Mouse (Mus musculus): Measurements from ENCODE around the gene Ankrd22. TPM values are rescaled to one million over a fixed set of nuclear protein-coding genes. Genes with fewer than 3 reads are reported as not detected.

The Ankrd22 gene
- polyA plus RNA-seq, 1 experiment: not detected

DNA sequence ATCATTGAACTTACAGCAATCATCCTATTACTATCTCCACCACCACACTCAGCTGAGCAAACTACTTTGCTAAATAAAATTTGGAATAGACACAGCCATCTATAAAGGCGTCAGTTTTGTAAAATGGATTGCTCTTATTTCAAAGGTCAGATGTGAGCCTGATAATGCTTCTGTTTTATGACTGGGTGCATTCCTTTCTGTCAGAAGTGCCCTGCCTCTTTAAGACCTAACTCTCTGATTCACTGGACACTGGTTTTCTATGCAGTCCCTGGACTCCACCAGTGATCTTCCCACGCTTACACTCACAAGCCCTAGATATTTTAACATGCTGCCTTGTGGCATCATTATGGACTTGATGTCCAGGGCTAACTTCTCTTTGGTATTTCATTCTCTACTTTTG lies 87.7 kb downstream of the Ankrd22 start:
- Histone ChIP-seq H3K79me2 (ENCODE audit: control insufficient read depth, insufficient read depth) (no peaks in the 10 kb centered on the region), H3K4me3 (ENCODE audit: insufficient read depth, poor library complexity, severe bottlenecking) (no peak overlapping the region), H3K27me3 (ENCODE audit: control insufficient read depth, insufficient read depth, insufficient read length) (no peaks in the 10 kb centered on the region), H3ac (ENCODE audit: control insufficient read depth, insufficient read length, low read depth) (no peak overlapping the region), H3K79me3 (ENCODE audit: low read depth) (no peaks in the 10 kb centered on the region), H3K36me3 (ENCODE audit: control insufficient read depth, insufficient read depth) (no peaks in the 10 kb centered on the region)
- no peak for TF ChIP-seq MAX (IDR thresholded peaks at IDR 0.05)
- no peak for TF ChIP-seq USF1 (IDR thresholded peaks at IDR 0.05; ENCODE audit: low read depth)
- TF ChIP-seq MYOG (IDR thresholded peaks at IDR 0.05; ENCODE audit: control insufficient read depth, extremely low read depth, insufficient read length): no peak
- no peak for TF ChIP-seq CTCF (IDR thresholded peaks at IDR 0.05; ENCODE audit: control insufficient read depth, insufficient read depth, insufficient read length)
- TF ChIP-seq FOSL1 (IDR thresholded peaks at IDR 0.05; ENCODE audit: insufficient read depth, low read length, poor library complexity, severe bottlenecking): no peak
- TF ChIP-seq CEBPB (IDR thresholded peaks at IDR 0.05; ENCODE audit: low read depth): no peak
- TF ChIP-seq MYOD1 (IDR thresholded peaks at IDR 0.05; ENCODE audit: control insufficient read depth, insufficient read length, low read depth): no peak

DNA sequence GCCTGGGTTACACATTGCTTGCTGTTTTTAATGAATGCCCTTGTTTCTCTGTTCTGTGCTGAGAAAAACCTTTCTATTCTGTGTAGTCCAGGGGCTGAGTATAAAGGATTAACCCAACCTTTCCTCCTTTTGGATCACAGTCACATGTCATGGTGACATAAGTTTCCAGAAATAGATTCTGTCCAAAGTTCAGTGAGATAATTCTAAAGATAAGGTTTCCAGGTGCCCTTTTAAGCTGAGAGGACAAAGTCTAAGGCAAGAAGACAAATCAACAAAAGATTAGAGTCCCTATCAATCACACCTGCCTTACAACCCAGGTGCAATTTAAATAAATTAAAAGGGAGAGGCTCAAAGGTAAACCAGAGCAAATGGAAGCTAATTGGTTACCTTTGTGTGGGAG lies 91.6 kb downstream of the Ankrd22 start:
- Histone ChIP-seq H3K4me3 (ENCODE audit: insufficient read depth, poor library complexity, severe bottlenecking) (no peak overlapping the region), H3K36me3 (ENCODE audit: control insufficient read depth, insufficient read depth) (no peaks in the 10 kb centered on the region), H3K27me3 (ENCODE audit: control insufficient read depth, insufficient read depth, insufficient read length) (no peaks in the 10 kb centered on the region), H3K79me3 (ENCODE audit: low read depth) (no peaks in the 10 kb centered on the region), H3ac (ENCODE audit: control insufficient read depth, insufficient read length, low read depth) (no peak overlapping the region), H3K79me2 (ENCODE audit: control insufficient read depth, insufficient read depth) (no peaks in the 10 kb centered on the region)
- TF ChIP-seq CEBPB (IDR thresholded peaks at IDR 0.05; ENCODE audit: low read depth) (no peak), USF1 (IDR thresholded peaks at IDR 0.05; ENCODE audit: low read depth) (no peak), MAX (IDR thresholded peaks at IDR 0.05) (no peak), MYOG (IDR thresholded peaks at IDR 0.05; ENCODE audit: control insufficient read depth, extremely low read depth, insufficient read length) (no peak), FOSL1 (IDR thresholded peaks at IDR 0.05; ENCODE audit: insufficient read depth, low read length, poor library complexity, severe bottlenecking) (no peak), CTCF (IDR thresholded peaks at IDR 0.05; ENCODE audit: control insufficient read depth, insufficient read depth, insufficient read length) (no peak), MYOD1 (IDR thresholded peaks at IDR 0.05; ENCODE audit: control insufficient read depth, insufficient read length, low read depth) (no peak)

Other genes starting within 250 kb of the Ankrd22 start
- not detected for gene Lipf, start 204.9 kb downstream of the Ankrd22 start, polyA plus RNA-seq (2012; fragmentation: generic; extraction: Trizol)
- not detected for gene Lipk, start 157.8 kb downstream of the Ankrd22 start, polyA plus RNA-seq (2012; fragmentation: generic; extraction: Trizol)
- 0.06 TPM for gene Lipn, start 98.7 kb downstream of the Ankrd22 start, polyA plus RNA-seq (2012; fragmentation: generic; extraction: Trizol)
- gene Lipm, start 65.1 kb downstream of the Ankrd22 start, polyA plus RNA-seq (2012; fragmentation: generic; extraction: Trizol): not detected
- 19.0 TPM for gene Stambpl1, start 26.2 kb upstream of the Ankrd22 start, polyA plus RNA-seq (2012; fragmentation: generic; extraction: Trizol)
- gene Acta2, start 89.5 kb upstream of the Ankrd22 start, polyA plus RNA-seq (2012; fragmentation: generic; extraction: Trizol): 1,987 TPM
- gene Fas, start 124.6 kb upstream of the Ankrd22 start, polyA plus RNA-seq (2012; fragmentation: generic; extraction: Trizol): 1.3 TPM